Mouse (Mus musculus) adipocyte (in vitro differentiated cells): ENCODE measurements around the gene Kbtbd13.

Source experiments
- DNase-seq: peaks from one replicate; pipeline ENCODE4 v3.0.0-alpha.2; 2016; ENCODE audit warnings: low spot score

Gene Kbtbd13

DNA sequence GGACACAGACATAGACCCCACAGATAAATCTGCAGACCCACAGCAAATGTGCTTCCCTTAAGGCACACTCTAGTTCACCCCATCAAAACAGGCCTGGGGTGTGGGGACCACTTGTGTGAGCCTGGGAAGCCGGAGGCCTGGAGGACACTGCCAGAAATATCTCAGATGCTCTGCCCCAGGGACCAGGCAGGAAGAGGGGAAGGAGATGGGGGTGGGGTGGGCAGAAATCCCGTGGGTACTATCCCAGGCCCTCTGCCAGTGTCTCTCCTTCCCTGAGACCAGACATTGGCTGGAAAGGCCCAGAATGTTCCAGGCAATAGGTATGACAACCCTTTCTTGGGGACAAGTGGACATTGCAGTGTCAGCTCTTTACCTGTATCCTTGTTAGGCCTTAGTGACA lies 2.2 kb upstream of the Kbtbd13 start:
- DNase-seq = no peak

DNA sequence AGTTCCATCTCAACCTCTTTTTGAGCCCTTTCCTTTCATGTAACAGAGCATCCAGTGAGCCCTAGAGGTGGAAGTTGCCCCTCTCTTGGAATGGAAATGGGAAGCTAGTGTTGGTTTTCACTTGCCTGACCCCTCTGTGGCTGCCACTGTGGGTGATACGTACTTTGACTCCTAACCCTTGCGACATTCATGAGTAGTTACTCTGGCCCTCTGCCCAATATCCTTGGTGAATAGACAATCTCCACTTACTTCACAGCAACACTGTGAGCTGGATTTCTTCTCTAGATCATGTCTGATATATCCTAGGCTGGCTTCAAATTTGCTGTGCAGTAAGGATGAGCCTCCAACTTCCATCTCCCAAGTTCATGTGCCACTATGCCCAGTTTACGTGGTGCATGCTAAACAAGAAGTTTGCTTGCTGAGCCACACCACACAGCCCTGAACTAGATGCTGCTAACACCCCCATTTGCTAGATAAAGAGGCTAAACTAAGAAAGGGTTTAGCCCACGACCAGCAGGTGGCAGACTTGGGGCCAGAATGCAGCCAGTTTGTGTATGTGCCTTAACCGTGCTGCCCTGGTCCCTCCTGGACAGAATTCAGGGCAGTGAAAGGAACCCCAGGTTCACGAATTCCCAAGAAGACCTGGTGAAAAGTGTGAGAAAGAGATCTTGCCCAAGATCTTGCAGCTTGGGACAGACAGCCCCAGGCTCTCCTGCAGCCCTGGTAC lies 1.3 kb upstream of the Kbtbd13 start:
- DNase-seq = peak; percentile 84

DNA sequence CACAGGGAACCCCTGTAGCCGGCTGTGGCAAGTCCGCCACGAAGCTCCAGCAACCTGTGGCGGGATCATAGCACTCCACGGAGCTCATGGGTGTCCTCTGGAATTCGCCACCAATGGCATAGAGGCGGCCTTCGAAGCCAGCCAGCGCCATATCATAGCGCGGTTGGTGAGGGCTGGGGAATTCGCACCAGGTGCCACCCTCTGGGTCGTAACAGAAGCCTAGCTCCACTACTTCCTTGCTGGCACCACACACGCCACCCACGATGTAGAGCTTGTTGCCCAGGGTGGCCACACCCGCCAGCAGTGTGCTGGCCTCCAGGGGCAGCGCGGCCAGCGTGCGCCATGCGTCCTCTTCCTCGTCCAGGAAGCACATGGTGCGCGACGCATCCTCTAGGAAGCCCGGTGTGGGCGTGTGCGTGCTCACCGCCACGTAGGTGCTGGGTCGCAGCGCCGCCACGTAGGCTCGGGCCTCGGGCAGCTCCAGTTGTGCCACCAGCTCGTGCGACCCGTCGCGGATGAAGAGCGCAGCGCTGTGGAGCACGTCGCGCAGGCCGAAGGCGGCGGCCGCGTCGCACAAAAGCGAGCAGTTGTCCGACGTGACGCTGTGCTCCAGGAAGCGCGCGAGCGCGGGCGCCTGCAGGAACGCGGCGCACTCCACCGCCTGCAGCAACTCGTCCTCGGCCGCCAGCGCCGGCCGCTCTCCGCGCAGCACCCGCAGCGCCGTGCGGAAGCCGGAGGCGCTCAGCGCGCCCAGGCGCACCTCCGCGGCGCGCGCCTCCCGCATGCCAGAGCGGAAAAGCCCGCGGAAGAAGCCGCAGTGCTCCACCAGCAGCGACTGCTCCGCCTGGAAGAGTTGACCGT lies 470 bp downstream of the Kbtbd13 start:
- DNase-seq = no peak

DNA sequence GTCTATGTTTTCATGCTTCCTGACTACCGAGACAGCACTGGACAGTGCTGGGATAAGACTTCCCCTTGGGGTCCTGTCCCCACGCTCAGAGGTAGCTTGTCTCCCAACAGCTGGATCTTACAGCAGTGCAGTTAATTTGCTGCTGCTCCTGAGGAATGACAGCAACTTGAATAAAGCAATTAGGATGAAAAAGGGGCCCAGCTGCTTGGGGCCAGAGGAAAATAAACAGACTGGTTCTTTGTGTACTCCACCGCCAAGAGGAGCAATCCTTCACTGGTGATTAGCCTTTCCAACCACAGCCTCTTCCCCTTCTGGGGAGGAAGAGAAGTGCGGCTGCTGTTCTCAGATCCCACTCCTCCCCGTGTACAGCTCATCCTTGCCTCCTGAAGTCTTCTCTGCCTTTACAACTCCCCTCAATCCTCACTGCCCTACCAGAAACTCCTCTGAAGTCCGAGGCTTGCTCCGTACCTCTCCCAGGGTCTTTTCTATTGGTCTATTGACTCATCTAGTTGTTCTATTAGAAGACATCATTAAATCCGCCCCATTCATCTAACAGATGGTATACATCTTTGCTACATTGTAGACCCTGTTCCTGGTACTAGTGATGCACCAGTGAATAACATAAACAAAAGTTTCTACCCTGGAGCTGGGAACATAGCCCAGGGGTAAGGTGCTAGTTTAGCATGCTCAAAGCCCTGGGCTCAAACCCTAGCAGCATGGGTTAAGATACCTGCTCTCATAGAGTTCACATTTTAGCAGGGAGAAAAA lies 4.9 kb downstream of the Kbtbd13 start:
- DNase-seq = no peak

- peak; percentile 89 for DNase-seq
These were observed 7.2 kb downstream of the Kbtbd13 start for GRCm38 (mm10) chr9:65384276-65384675.

- DNase-seq = peak; percentile 68
These were observed 8.7 kb downstream of the Kbtbd13 start for GRCm38 (mm10) chr9:65382751-65383097.

DNA sequence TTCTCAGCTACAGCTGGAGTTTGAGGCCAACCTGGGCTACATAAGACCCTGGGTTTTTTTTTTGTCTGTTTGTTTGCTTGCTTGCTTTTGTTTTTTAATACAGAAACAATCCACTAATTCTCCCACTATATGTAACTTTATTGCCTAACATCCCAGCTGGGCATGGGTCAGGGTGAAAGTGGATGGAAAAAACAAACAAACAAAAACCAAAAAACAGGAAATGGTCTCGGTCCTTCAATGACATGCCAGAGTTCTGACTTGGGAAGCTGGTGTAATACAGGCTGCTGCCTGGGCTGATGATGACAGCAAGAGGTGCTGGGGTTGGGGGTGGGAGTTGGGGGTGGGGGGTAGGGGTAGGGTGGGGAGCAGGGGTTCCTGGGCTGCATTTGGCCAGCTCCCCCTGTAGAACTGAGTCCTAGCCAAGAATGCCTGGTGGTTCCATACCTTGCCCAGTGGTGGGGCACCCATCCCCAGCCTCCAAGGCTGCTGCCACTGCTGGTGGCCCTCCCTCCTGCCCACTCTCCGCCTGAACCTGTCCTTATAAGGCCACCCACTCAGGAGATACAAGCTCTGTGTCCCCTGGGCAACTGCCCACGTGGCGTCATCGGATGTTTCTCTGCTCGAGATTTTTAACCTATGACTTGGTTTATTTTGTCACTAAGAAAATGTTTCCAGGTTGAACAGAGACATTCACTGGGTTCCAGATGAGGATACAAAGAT lies 9.3 kb downstream of the Kbtbd13 start:
- DNase-seq = peak; percentile 81

- no peak for DNase-seq
These were observed 10.3 kb downstream of the Kbtbd13 start for GRCm38 (mm10) chr9:65381017-65381590.

DNA sequence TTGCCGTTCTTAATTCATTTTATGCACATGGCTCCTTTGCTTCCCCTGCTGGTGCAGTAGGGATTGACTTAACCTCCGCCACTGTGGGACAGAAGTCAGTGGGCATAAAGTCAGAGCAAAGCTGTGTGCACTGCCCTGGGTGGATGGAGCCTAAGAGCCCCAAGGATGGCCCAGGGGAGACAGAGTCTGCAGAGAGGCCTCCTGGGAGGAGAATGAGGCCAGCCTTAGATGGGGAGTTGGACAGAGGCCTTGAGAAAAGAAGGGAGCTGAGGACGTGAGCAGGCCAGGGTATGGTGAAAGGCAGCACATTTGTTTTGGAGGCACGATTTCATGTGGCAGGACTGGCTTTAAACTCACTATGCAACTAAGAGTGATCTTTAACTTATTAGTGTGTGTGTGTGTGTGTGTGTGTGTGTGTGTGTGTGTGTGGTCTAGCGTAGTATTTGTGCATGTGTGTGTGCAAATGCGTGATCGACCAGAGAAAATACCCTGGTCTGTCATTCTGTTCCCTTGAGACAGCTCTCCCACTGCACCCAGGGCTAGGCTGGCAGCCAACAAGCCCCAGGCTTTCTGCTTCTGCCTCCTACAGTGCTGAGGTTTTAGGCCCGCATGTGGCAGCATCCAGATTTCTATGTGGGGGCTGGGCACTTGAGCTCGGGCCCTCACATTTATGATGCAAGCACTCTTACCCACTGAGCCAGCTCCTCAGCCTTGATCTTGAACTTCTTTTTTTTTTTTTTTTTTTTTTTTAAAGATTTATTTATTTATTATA lies 16.1 kb downstream of the Kbtbd13 start:
- DNase-seq = peak; percentile 88

GRCm38 (mm10) chr9:65374468-65375162 lies 16.8 kb downstream of the Kbtbd13 start:
- peak; percentile 51 for DNase-seq

DNA sequence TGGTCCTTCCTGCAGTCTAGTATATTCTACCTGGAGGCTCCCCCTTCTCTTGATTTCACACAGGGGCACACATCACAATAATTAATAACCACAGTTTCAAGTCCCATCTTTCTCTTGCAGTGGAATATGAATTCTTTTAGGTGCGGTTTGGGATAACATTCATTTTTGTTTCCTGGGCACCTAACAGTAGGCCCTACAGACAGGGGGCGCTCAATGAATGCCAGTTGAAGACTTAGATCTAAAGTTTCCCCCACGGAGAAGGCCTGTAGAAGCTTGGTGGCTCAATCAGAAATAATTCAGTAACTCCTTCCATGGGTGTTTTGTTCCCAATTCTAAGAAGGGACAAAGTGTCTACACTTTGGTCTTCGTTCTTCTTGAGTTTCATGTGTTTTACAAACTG lies 19.0 kb downstream of the Kbtbd13 start:
- DNase-seq = peak; percentile 78

DNA sequence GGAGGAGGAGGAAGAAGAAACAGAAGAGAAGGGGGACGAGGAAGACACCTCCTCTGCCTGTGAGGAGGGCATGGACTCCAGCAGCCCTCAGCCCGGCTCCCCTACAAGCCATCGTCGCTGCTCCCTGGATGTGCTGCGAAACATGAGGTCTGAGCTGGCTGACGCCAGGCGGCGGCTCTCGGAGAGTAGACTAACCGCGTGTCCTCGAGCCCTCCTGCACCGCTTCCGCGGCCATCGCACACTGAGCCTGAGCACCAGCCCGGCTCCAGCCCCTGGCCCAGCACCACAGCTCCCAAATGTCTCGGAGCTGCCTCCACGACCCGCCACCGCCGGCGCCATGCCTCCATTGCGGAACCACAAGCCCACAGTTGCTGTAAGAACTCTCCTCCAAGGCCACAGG lies 19.7 kb downstream of the Kbtbd13 start:
- DNase-seq = no peak

- DNase-seq = no peak
These were observed 25.7 kb downstream of the Kbtbd13 start for GRCm38 (mm10) chr9:65365721-65366120.

- DNase-seq = no peak
These were observed 27.8 kb downstream of the Kbtbd13 start for GRCm38 (mm10) chr9:65363684-65364083.

- DNase-seq = no peak
These were observed 30.6 kb downstream of the Kbtbd13 start, which contains the start of gene Ubap1l for GRCm38 (mm10) chr9:65360641-65361448. Gene Ubap1l, plus strand, starts transcription at chr9:65361041.

GRCm38 (mm10) chr9:65358956-65359480 lies 32.4 kb downstream of the Kbtbd13 start:
- peak; percentile 29 for DNase-seq

DNA sequence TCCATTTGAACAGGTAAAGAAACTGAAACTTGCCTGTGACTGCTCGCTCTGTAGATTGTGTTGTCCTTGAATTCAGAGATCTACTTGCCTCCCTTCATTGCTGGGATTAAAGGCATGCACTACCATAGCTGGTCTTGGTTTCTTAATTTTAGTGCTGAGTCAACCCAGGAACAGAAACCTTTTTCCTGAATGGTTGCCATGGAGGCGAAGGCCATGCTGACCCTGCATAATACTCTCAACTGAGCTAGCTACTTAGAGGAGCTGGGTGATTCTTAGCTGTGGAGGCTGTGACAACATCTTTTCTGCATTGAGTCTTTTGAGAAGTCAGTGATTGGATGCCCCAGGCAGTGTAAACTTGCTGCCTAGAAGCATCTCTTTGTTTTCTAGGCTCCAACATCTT lies 34.5 kb downstream of the Kbtbd13 start:
- DNase-seq = no peak

GRCm38 (mm10) chr9:65356561-65356960 lies 34.9 kb downstream of the Kbtbd13 start:
- no peak for DNase-seq

DNA sequence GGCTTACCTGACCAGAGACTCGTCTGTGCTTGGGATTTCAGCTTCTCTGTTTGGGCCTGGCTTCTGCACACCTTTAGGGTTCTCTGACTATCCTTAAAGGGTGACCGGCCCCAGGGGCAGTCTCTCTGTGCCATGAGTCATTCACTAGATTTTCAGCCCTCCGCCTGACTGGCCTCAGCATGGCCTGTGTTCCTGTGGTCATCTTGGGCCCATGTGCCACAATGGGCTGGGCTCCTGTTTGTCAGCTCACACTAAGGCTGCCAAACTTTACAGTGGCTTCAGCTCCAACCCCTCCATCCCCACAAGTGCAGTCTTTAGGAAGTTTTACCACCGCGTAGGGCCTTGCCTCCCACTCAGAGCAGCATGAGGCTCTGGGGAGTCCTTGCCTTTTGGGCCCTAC lies 38.2 kb downstream of the Kbtbd13 start:
- DNase-seq = no peak
